Mouse (Mus musculus): Measurements from ENCODE around the gene Lonrf2.

Lonrf2 gene

GRCm38 (mm10) chr1:38835568-38836476, 689 bp downstream of the Lonrf2 start:
- peak in 1 of 2 experiments; percentile 38 for DNase-seq

- peak in 1 of 2 experiments; percentile 38 for DNase-seq
Observed at GRCm38 (mm10) chr1:38834899-38835298, 1.6 kb downstream of the Lonrf2 start.

GRCm38 (mm10) chr1:38824926-38825325, 11.6 kb downstream of the Lonrf2 start:
- DNase-seq, result peak in 1 of 2 experiments; percentile 8

GRCm38 (mm10) chr1:38823851-38824250, 12.7 kb downstream of the Lonrf2 start:
- no peak for DNase-seq

GRCm38 (mm10) chr1:38819691-38820090, 16.8 kb downstream of the Lonrf2 start:
- no peak for DNase-seq

- no peak for DNase-seq
Observed at GRCm38 (mm10) chr1:38817671-38818070, 18.8 kb downstream of the Lonrf2 start.

- DNase-seq, result no peak
Observed at GRCm38 (mm10) chr1:38817268-38817667, 19.2 kb downstream of the Lonrf2 start.

GRCm38 (mm10) chr1:38816306-38816705, 20.2 kb downstream of the Lonrf2 start:
- no peak for DNase-seq

- DNase-seq, result no peak
Observed at GRCm38 (mm10) chr1:38807121-38807520, 29.4 kb downstream of the Lonrf2 start.

- no peak for DNase-seq
Observed at GRCm38 (mm10) chr1:38800402-38800801, 36.1 kb downstream of the Lonrf2 start.

- DNase-seq, result peak; percentile 5 to 46
Observed at GRCm38 (mm10) chr1:38799304-38799703, 37.2 kb downstream of the Lonrf2 start.

GRCm38 (mm10) chr1:38796936-38797335, 39.6 kb downstream of the Lonrf2 start:
- DNase-seq, result peak in 1 of 2 experiments; percentile 10

- DNase-seq, result no peak
Observed at GRCm38 (mm10) chr1:38795496-38795895, 41.0 kb downstream of the Lonrf2 start.

GRCm38 (mm10) chr1:38791016-38791810, 45.3 kb downstream of the Lonrf2 start:
- DNase-seq, result no peak

- DNase-seq, result no peak
Observed at GRCm38 (mm10) chr1:38789988-38790602, 46.4 kb downstream of the Lonrf2 start.

GRCm38 (mm10) chr1:38788904-38789303, 47.6 kb downstream of the Lonrf2 start:
- DNase-seq, result peak in 1 of 2 experiments; percentile 25

GRCm38 (mm10) chr1:38787443-38787842, 49.1 kb downstream of the Lonrf2 start:
- DNase-seq, result peak; percentile 37 to 45

- DNase-seq, result no peak
Observed at GRCm38 (mm10) chr1:38786358-38786757, 50.2 kb downstream of the Lonrf2 start.

GRCm38 (mm10) chr1:38778271-38778670, 58.2 kb downstream of the Lonrf2 start:
- no peak for DNase-seq

- no peak for DNase-seq
Observed at GRCm38 (mm10) chr1:38777500-38777899, 59.0 kb downstream of the Lonrf2 start.

- no peak for DNase-seq
Observed at GRCm38 (mm10) chr1:38775713-38776112, 60.8 kb downstream of the Lonrf2 start.

- DNase-seq, result no peak
Observed at GRCm38 (mm10) chr1:38770676-38771075, 65.8 kb downstream of the Lonrf2 start.

GRCm38 (mm10) chr1:38769920-38770319, 66.6 kb downstream of the Lonrf2 start:
- peak; percentile 6 to 73 for DNase-seq
